Mouse (Mus musculus) intestine, embryonic 16.5 days (tissue): Measurements from ENCODE around the gene Iqgap3. TPM values are rescaled to one million over a fixed set of nuclear protein-coding genes. Genes with fewer than 3 reads are reported as not detected.
A peak's percentile ranks its signal among the peaks of the same experiment; 100 is the strongest.

Experiments
- ATAC-seq: fragments of 200-750 bp; cut with Nextera tagmentation; 2 replicates; pipeline ENCODE4 v1.8.0; 2017; ENCODE audit warnings: moderate TSS enrichment, moderate library complexity
- H3K27ac ChIP-seq: fragments of 300-500 bp; sonication (generic); 2 replicates; pipeline ENCODE4 v1.5.1; 2014; ENCODE audit warnings: mild to moderate bottlenecking, low read length
- H3K27me3 ChIP-seq: fragments of 300-500 bp; sonication (generic); replicated peaks from 2 replicates; pipeline ENCODE4 v1.6.1; 2014; ENCODE audit warnings: low read length, control low read depth, mixed read lengths; ENCODE audit not compliant: control insufficient read depth, insufficient read depth
- H3K36me3 ChIP-seq: fragments of 300-500 bp; sonication (generic); 2 replicates; pipeline ENCODE4 v1.6.1; 2014; ENCODE audit warnings: low read length, control low read depth; ENCODE audit not compliant: control insufficient read depth, insufficient read depth
- H3K4me1 ChIP-seq: fragments of 300-500 bp; sonication (generic); 2 replicates; pipeline ENCODE4 v1.6.1; 2014; ENCODE audit warnings: low read length, control low read depth, mixed read lengths; ENCODE audit not compliant: control insufficient read depth, insufficient read depth
- H3K4me2 ChIP-seq: fragments of 300-500 bp; sonication (generic); 2 replicates; pipeline ENCODE4 v1.6.1; 2014; ENCODE audit warnings: low read depth, low read length, control low read depth
- H3K4me3 ChIP-seq: fragments of 300-500 bp; sonication (generic); 2 replicates; pipeline ENCODE4 v1.5.1; 2014; ENCODE audit warnings: mild to moderate bottlenecking, low read length
- H3K9ac ChIP-seq: fragments of 300-500 bp; sonication (generic); 2 replicates; pipeline ENCODE4 v1.6.1; 2014; ENCODE audit warnings: low read depth, low read length
- H3K9me3 ChIP-seq: fragments of 300-500 bp; sonication (generic); 2 replicates; pipeline ENCODE4 v1.6.1; 2016; ENCODE audit warnings: low read length, control low read depth; ENCODE audit not compliant: control insufficient read depth
- WGBS: fragments of 180-500 bp; shearing (Covaris S2); extraction: QIAGEN DNeasy Blood & Tissue Kit; methylation state at CpG from one replicate; pipeline ENCODE4 v1.1.7; 2014; 5-methylcytosine and 5-hydroxymethylcytosine counted together
- polyA plus RNA-seq: library from polyadenylated mRNA; unstranded; fragments of >200 nt; fragmentation: Nextera tagmentation; extraction: Ambion mirVana; gene quantifications from 2 replicates; pipeline ENCODE4 v1.2.1, GENCODE M21; 2015

Gene Iqgap3
- polyA plus RNA-seq, 1 experiment from 2014 or later: 14.5 TPM

DNA sequence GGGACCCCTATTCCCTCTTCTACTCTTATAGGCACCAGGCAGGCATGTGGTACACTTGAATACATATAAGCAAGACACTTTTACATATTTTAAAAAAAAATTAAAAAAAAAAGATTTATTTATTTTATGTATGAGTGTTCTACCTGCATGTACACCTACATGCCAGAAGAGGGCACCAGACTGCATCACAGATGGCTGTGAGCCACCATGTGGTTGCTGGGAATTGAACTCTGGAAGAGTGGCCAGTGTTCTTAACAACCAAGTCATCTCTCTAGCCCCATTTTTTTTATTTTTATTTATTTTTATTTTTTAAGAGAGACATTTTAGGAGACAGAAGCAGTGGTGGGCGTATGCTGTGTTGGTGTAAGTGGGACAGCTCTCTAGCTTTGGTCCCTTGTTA, 5.9 kb downstream of the Iqgap3 start:
- no peak overlapping the region for H3K9ac ChIP-seq
- WGBS: 72% methylated on average over 1 of the region's 1 CpGs
- H3K27ac ChIP-seq: no peak overlapping the region
- H3K36me3 ChIP-seq: peaks cover 18% of the 10 kb centered on the region
- H3K4me3 ChIP-seq: no peak overlapping the region
- peaks cover 2% of the 10 kb centered on the region for H3K4me1 ChIP-seq
- no peak overlapping the region for H3K4me2 ChIP-seq
- no peak for ATAC-seq
- no peaks in the 10 kb centered on the region for H3K27me3 ChIP-seq
- H3K9me3 ChIP-seq: no peaks in the 10 kb centered on the region

- H3K4me1 ChIP-seq: no peaks in the 10 kb centered on the region
- H3K27me3 ChIP-seq: no peaks in the 10 kb centered on the region
- peaks cover 22% of the 10 kb centered on the region for H3K36me3 ChIP-seq
- H3K9me3 ChIP-seq: no peaks in the 10 kb centered on the region
- no peak overlapping the region for H3K4me3 ChIP-seq
- no peak overlapping the region for H3K4me2 ChIP-seq
- H3K27ac ChIP-seq: no peak overlapping the region
- ATAC-seq: no peak
- WGBS: 96% methylated on average over 7 of the region's 7 CpGs
- no peak overlapping the region for H3K9ac ChIP-seq
Observed at GRCm38 (mm10) chr3:88090106-88090505, 8.3 kb downstream of the Iqgap3 start.

GRCm38 (mm10) chr3:88090616-88091015, 8.8 kb downstream of the Iqgap3 start:
- peaks cover 22% of the 10 kb centered on the region for H3K36me3 ChIP-seq
- no peak for ATAC-seq
- 94% methylated on average over 6 of the region's 6 CpGs for WGBS

DNA sequence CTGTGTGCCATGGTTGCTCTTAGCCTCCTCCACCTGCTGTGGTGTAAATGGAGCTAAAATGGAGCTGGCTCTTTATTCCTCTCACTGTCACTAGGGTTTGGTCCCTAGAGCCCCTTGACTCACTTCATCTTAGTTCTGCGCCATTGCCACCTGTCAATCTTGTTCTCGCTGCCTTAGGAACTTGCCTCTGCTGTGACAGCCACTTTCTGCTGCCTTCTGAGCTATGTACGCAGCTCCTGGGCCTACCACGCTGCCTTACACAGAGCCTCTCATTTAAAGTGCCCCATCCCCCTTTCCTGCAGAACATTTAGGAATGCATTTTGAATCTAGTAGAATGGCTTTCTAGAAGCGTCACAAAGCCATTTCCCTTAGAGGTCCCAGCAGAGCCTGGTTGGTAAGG, 12.4 kb downstream of the Iqgap3 start:
- Histone ChIP-seq H3K36me3 (peaks cover 18% of the 10 kb centered on the region; the same call in 1 of the 2 replicates), H3K4me3 (no peak overlapping the region), H3K4me2 (no peak overlapping the region), H3K9ac (no peak overlapping the region), H3K4me1 (no peaks in the 10 kb centered on the region), H3K27me3 (no peaks in the 10 kb centered on the region), H3K27ac (no peak overlapping the region), H3K9me3 (no peaks in the 10 kb centered on the region)
- 92% methylated on average over 5 of the region's 5 CpGs for WGBS
- no peak for ATAC-seq

More at GRCm38 (mm10) chr3:88090616-88091015, 8.8 kb downstream of the Iqgap3 start:
- no peak overlapping the region for H3K4me3 ChIP-seq
- H3K27me3 ChIP-seq: no peaks in the 10 kb centered on the region
- no peaks in the 10 kb centered on the region for H3K9me3 ChIP-seq
- no peak overlapping the region for H3K4me2 ChIP-seq
- H3K27ac ChIP-seq: no peak overlapping the region
- H3K4me1 ChIP-seq: no peaks in the 10 kb centered on the region
- H3K9ac ChIP-seq: no peak overlapping the region

DNA sequence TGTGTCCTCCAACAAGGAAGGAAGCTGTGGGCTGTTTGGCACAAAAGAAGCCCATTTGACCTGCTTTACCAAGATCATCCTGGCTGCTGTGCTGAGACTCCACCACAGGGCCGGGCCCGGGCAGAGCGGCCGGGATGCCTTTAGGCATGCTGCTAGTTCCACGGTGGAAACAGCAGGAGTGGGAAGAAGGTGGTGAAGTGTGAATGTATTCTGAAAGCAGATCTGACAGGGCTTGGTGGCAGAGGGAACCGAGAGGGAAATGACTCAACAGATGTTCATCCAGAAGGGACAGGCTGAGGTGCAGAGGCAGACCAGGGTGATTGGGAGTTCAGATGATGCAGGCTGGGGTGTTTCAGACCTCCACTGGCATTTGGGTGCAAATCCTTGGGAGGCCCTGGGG, 15.9 kb downstream of the Iqgap3 start:
- Histone ChIP-seq H3K4me2 (no peak overlapping the region), H3K27me3 (no peaks in the 10 kb centered on the region), H3K36me3 (0 out of 2 replicates have a peak, but pooled peaks cover 4% of the 10 kb centered on the region), H3K9me3 (no peaks in the 10 kb centered on the region), H3K4me3 (no peak overlapping the region), H3K9ac (no peak overlapping the region), H3K27ac (no peak overlapping the region), H3K4me1 (no peaks in the 10 kb centered on the region)
- WGBS: 92% methylated on average over 6 of the region's 6 CpGs
- ATAC-seq: no peak

- no peaks in the 10 kb centered on the region for H3K9me3 ChIP-seq
- H3K4me3 ChIP-seq: no peak overlapping the region
- no peaks in the 10 kb centered on the region for H3K4me1 ChIP-seq
- no peak for ATAC-seq
- H3K4me2 ChIP-seq: no peak overlapping the region
- H3K9ac ChIP-seq: no peak overlapping the region
- peaks cover 3% of the 10 kb centered on the region; the same call in 1 of the 2 replicates for H3K36me3 ChIP-seq
- no peak overlapping the region for H3K27ac ChIP-seq
- H3K27me3 ChIP-seq: no peaks in the 10 kb centered on the region
- 71% methylated on average over 3 of the region's 3 CpGs for WGBS
Observed at GRCm38 (mm10) chr3:88100251-88100650, 18.5 kb downstream of the Iqgap3 start.

GRCm38 (mm10) chr3:88101736-88102135, 20.0 kb downstream of the Iqgap3 start:
- no peak overlapping the region for H3K27ac ChIP-seq
- no peaks in the 10 kb centered on the region for H3K27me3 ChIP-seq
- no peaks in the 10 kb centered on the region for H3K4me1 ChIP-seq
- no peak overlapping the region for H3K4me2 ChIP-seq
- 87% methylated on average over 7 of the region's 7 CpGs for WGBS
- no peak overlapping the region for H3K9ac ChIP-seq
- H3K9me3 ChIP-seq: no peaks in the 10 kb centered on the region
- H3K4me3 ChIP-seq: no peak overlapping the region
- peaks cover 3% of the 10 kb centered on the region; the same call in 1 of the 2 replicates for H3K36me3 ChIP-seq
- no peak for ATAC-seq

DNA sequence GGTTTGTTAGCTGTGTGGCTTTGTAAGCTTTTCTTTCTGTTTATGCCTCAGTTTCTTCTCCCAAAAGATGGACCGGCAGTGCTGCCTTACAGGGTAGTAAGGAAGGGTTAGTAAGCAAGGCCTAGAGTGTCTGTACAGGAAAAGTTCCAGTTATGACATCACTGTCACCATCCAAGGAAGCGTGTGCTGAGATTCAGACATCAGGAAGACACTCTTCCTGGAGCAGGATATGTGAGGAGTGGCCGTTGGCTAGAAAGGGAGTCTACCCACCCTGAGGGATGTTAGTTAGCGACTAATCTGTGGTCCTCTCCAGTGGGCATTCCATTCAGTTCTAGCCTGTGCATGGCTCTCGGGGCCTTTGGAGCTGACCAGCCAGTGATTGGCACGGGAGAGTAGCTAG, 20.4 kb downstream of the Iqgap3 start:
- no peak overlapping the region for H3K4me2 ChIP-seq
- H3K27me3 ChIP-seq: no peaks in the 10 kb centered on the region
- 0 out of 2 replicates have a peak overlapping the region, but pooled peaks have one; percentile 0 for H3K27ac ChIP-seq
- no peaks in the 10 kb centered on the region for H3K9me3 ChIP-seq
- no peak overlapping the region for H3K4me3 ChIP-seq
- WGBS: 83% methylated on average over 6 of the region's 6 CpGs
- no peak overlapping the region for H3K9ac ChIP-seq
- peaks cover 3% of the 10 kb centered on the region; the same call in 1 of the 2 replicates for H3K36me3 ChIP-seq
- no peaks in the 10 kb centered on the region for H3K4me1 ChIP-seq
- ATAC-seq: no peak

DNA sequence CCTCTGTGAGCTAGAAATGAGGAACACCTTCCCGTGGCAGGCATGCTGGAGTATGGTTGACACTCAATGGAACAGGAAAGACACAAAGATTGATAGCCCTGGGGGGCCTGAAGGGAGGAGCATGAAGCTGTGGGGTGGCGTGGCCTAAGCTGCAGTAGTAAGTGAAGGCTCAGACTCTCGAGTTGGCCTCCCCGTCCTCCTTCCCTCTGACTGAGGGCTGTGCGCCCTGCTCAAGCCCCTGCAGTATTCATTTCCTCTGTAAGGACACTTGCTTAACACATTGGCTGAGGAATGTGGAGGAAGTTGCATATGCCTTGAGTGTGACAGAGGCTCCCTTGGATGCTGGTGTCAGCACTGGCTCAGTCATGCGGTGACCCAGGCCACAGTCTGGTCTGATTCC, 20.8 kb downstream of the Iqgap3 start:
- 81% methylated on average over 6 of the region's 6 CpGs for WGBS
- Histone ChIP-seq H3K4me2 (no peak overlapping the region), H3K9ac (no peak overlapping the region), H3K4me3 (no peak overlapping the region), H3K4me1 (no peaks in the 10 kb centered on the region), H3K9me3 (no peaks in the 10 kb centered on the region), H3K27me3 (no peaks in the 10 kb centered on the region), H3K27ac (0 out of 2 replicates have a peak overlapping the region, but pooled peaks have one; percentile 0), H3K36me3 (peaks cover 3% of the 10 kb centered on the region; the same call in 1 of the 2 replicates)
- ATAC-seq: no peak

DNA sequence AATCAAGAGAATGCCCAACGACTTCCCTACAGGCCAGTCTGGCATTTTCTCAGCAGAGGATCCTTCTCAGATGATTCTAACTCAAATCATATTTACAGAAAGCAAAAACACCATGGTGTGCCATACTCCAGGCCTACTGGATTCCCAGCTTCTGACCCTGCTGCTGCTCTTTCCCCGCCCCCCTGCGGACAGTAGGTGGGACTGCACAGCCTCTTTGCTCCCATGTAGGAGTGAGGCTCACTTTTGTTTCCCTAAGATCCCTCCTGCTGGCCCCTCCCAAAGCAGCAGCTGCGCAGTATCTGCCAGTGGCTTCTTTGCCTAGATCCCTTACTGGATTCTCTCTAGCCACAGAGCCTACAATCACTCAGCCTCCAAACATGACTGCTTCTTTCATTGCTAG, 24.4 kb downstream of the Iqgap3 start:
- no peaks in the 10 kb centered on the region for H3K9me3 ChIP-seq
- ATAC-seq: no peak
- no peaks in the 10 kb centered on the region for H3K4me1 ChIP-seq
- H3K4me2 ChIP-seq: no peak overlapping the region
- H3K27ac ChIP-seq: no peak overlapping the region
- peaks cover 7% of the 10 kb centered on the region; the same call in 1 of the 2 replicates for H3K36me3 ChIP-seq
- H3K9ac ChIP-seq: no peak overlapping the region
- WGBS: 95% methylated on average over 4 of the region's 4 CpGs
- no peaks in the 10 kb centered on the region for H3K27me3 ChIP-seq
- no peak overlapping the region for H3K4me3 ChIP-seq
